Mouse (Mus musculus) heart, embryonic 14.5 days (tissue): Measurements from ENCODE around the gene Mfap2. TPM values are rescaled to one million over a fixed set of nuclear protein-coding genes. Genes with fewer than 3 reads are reported as not detected.

Source experiments
- ATAC-seq: fragments of 200-750 bp; cut with Nextera tagmentation; 2 replicates; pipeline ENCODE4 v1.8.0; 2017; ENCODE audit warnings: low read depth, moderate TSS enrichment; ENCODE audit not compliant: insufficient number of reproducible peaks, insufficient read depth, low FRiP score
- H3K27ac ChIP-seq, 2 experiments: fragments of 200-500 bp in 1 of 2; fragments of 300-500 bp in 1 of 2; sonication (generic) in 1 of 2; replicated peaks in 1 of 2; 2 replicates each; pipeline ENCODE4 v1.5.1; 2012 to 2014; ENCODE audit warnings: low read depth in 2 of 2, low read length in 2 of 2, control low read depth in 1 of 2, mild to moderate bottlenecking in 1 of 2, mixed read lengths in 1 of 2; ENCODE audit not compliant: control insufficient read depth in 1 of 2, insufficient read depth in 1 of 2
- H3K27me3 ChIP-seq: fragments of 300-500 bp; sonication (generic); 2 replicates; pipeline ENCODE4 v1.6.1; 2014; ENCODE audit warnings: mild to moderate bottlenecking, low read length, control low read depth; ENCODE audit not compliant: control insufficient read depth, insufficient read depth
- H3K36me3 ChIP-seq: fragments of 300-500 bp; sonication (generic); 2 replicates; pipeline ENCODE4 v1.6.1; 2014; ENCODE audit warnings: mild to moderate bottlenecking, control low read depth, low read length, mixed read lengths; ENCODE audit not compliant: control insufficient read depth, insufficient read depth
- H3K4me1 ChIP-seq, 2 experiments: fragments of 200-500 bp in 1 of 2; fragments of 300-500 bp in 1 of 2; sonication (generic) in 1 of 2; 2 replicates each; pipeline ENCODE4 v1.6.1; 2012 to 2014; ENCODE audit warnings: low read length in 2 of 2, control low read depth in 1 of 2, mixed read lengths in 1 of 2; ENCODE audit not compliant: control insufficient read depth in 2 of 2, insufficient read depth in 2 of 2
- H3K4me2 ChIP-seq: fragments of 300-500 bp; sonication (generic); 2 replicates; pipeline ENCODE4 v1.6.1; 2014; ENCODE audit warnings: mild to moderate bottlenecking, low read length
- H3K4me3 ChIP-seq, 2 experiments: fragments of 200-500 bp in 1 of 2; fragments of 300-500 bp in 1 of 2; sonication (generic) in 1 of 2; 2 replicates each; pipeline ENCODE4 v1.5.1; 2012 to 2014; ENCODE audit warnings: low read length in 2 of 2, mild to moderate bottlenecking in 2 of 2, control low read depth in 1 of 2, low read depth in 1 of 2, moderate library complexity in 1 of 2; ENCODE audit not compliant: control insufficient read depth in 1 of 2, insufficient read depth in 1 of 2
- H3K9ac ChIP-seq: fragments of 300-500 bp; sonication (generic); 2 replicates; pipeline ENCODE4 v1.6.1; 2014; ENCODE audit warnings: mild to moderate bottlenecking, low read length
- H3K9me3 ChIP-seq: fragments of 300-500 bp; sonication (generic); 2 replicates; pipeline ENCODE4 v1.6.1; 2016; ENCODE audit warnings: low read length, control low read depth; ENCODE audit not compliant: control insufficient read depth
- WGBS: fragments of 180-500 bp; shearing (Covaris S2); extraction: QIAGEN DNeasy Blood & Tissue Kit; methylation state at CpG from one replicate; pipeline ENCODE4 v1.1.7; 2014; 5-methylcytosine and 5-hydroxymethylcytosine counted together
- polyA plus RNA-seq: library from polyadenylated mRNA; unstranded; fragments of >200 nt; fragmentation: Nextera tagmentation; extraction: Ambion mirVana; gene quantifications from 2 replicates; pipeline ENCODE4 v1.2.1, GENCODE M21; 2014

Gene Mfap2
- polyA plus RNA-seq, 1 experiment from 2014 or later: 295 TPM

- Histone ChIP-seq H3K9ac (no peak overlapping the region), H3K4me1 (peaks cover 8 to 14% of the 10 kb centered on the region in 2 experiments; a peak in 3 of 4 replicates), H3K4me2 (no peak overlapping the region), H3K4me3 (no peak overlapping the region), H3K27ac (no peak overlapping the region), H3K27me3 (no peaks in the 10 kb centered on the region), H3K9me3 (no peaks in the 10 kb centered on the region), H3K36me3 (peaks cover 38% of the 10 kb centered on the region)
- ATAC-seq: no peak
- WGBS: 92% methylated on average over 2 of the region's 2 CpGs
These were observed 28.6 kb upstream of the Mfap2 start for GRCm38 (mm10) chr4:140981605-140982004.

GRCm38 (mm10) chr4:140982808-140983207 lies 27.4 kb upstream of the Mfap2 start:
- H3K4me3 ChIP-seq: no peak overlapping the region
- peaks cover 26% of the 10 kb centered on the region for H3K36me3 ChIP-seq
- H3K9ac ChIP-seq: 0 out of 2 replicates have a peak overlapping the region, but pooled peaks have one; percentile 9
- peaks cover 16 to 20% of the 10 kb centered on the region in 2 experiments for H3K4me1 ChIP-seq
- no peaks in the 10 kb centered on the region for H3K9me3 ChIP-seq
- ATAC-seq: no peak
- H3K27ac ChIP-seq: no peak overlapping the region
- H3K4me2 ChIP-seq: no peak overlapping the region
- WGBS: 64% methylated on average over 4 of the region's 4 CpGs
- H3K27me3 ChIP-seq: no peaks in the 10 kb centered on the region

GRCm38 (mm10) chr4:140983442-140983841 lies 26.8 kb upstream of the Mfap2 start:
- H3K9ac ChIP-seq: 0 out of 2 replicates have a peak overlapping the region, but pooled peaks have one; percentile 9
- peak overlapping the region in 1 of 2 experiments; percentile 17; a peak in 1 of 4 replicates for H3K27ac ChIP-seq

GRCm38 (mm10) chr4:140984544-140984943 lies 25.7 kb upstream of the Mfap2 start:
- Histone ChIP-seq H3K27me3 (no peaks in the 10 kb centered on the region), H3K9ac (no peak overlapping the region), H3K4me3 (no peak overlapping the region), H3K36me3 (peaks cover 9% of the 10 kb centered on the region), H3K27ac (no peak overlapping the region), H3K9me3 (no peaks in the 10 kb centered on the region), H3K4me1 (peaks cover 18 to 20% of the 10 kb centered on the region in 2 experiments), H3K4me2 (no peak overlapping the region)
- ATAC-seq: no peak
- WGBS: 90% methylated on average over 6 of the region's 6 CpGs

More at GRCm38 (mm10) chr4:140983442-140983841, 26.8 kb upstream of the Mfap2 start:
- ATAC-seq: peak; percentile 37
- H3K9me3 ChIP-seq: no peaks in the 10 kb centered on the region
- peak overlapping the region; percentile 20 for H3K4me2 ChIP-seq
- 7% methylated on average over 9 of the region's 9 CpGs for WGBS
- H3K36me3 ChIP-seq: peaks cover 20% of the 10 kb centered on the region
- no peak overlapping the region for H3K4me3 ChIP-seq
- H3K27me3 ChIP-seq: no peaks in the 10 kb centered on the region
- H3K4me1 ChIP-seq: peaks cover 16 to 20% of the 10 kb centered on the region in 2 experiments

- H3K9ac ChIP-seq: peak overlapping the region; percentile 92
- H3K9me3 ChIP-seq: no peaks in the 10 kb centered on the region
- 29% methylated on average over 15 of the region's 15 CpGs for WGBS
- no peaks in the 10 kb centered on the region for H3K36me3 ChIP-seq
- ATAC-seq: no peak
- H3K27me3 ChIP-seq: no peaks in the 10 kb centered on the region
- no peak overlapping the region for H3K27ac ChIP-seq
- H3K4me2 ChIP-seq: peak overlapping the region; percentile 80
- H3K4me3 ChIP-seq: peak overlapping the region; percentile 63 to 80
- peaks cover 18 to 20% of the 10 kb centered on the region in 2 experiments for H3K4me1 ChIP-seq
These were observed 24.1 kb upstream of the Mfap2 start for GRCm38 (mm10) chr4:140986024-140986710.

GRCm38 (mm10) chr4:140986711-140987395 lies 23.4 kb upstream of the Mfap2 start, which contains the start of gene Atp13a2:
Gene Atp13a2, plus strand, starts transcription at chr4:140986873.
- Histone ChIP-seq H3K9ac (peak within 1 kb of the TSS; percentile 92), H3K4me3 (peak within 1 kb of the TSS; percentile 63 to 80), H3K27me3 (no peaks in the 10 kb centered on the region), H3K4me1 (peaks cover 18 to 20% of the 10 kb centered on the region in 2 experiments), H3K27ac (peak within 1 kb of the TSS in 1 of 2 experiments; percentile 21; a peak in 1 of 4 replicates), H3K9me3 (no peaks in the 10 kb centered on the region), H3K4me2 (peak within 1 kb of the TSS; percentile 80), H3K36me3 (peaks cover 1% of the 10 kb centered on the region; the same call in 1 of the 2 replicates)
- WGBS: under 1% methylated on average over 49 of the region's 58 CpGs
- peak; percentile 79 for ATAC-seq

- Histone ChIP-seq H3K27ac (no peak overlapping the region), H3K36me3 (peaks cover 8% of the 10 kb centered on the region), H3K27me3 (no peaks in the 10 kb centered on the region), H3K9me3 (no peaks in the 10 kb centered on the region), H3K4me3 (peak overlapping the region; percentile 63 to 80), H3K4me2 (peak overlapping the region; percentile 80), H3K4me1 (peaks cover 18 to 20% of the 10 kb centered on the region in 2 experiments), H3K9ac (peak overlapping the region; percentile 92)
- no peak for ATAC-seq
- 14% methylated on average over 7 of the region's 7 CpGs for WGBS
These were observed 22.7 kb upstream of the Mfap2 start for GRCm38 (mm10) chr4:140987476-140987875.
